Mouse (Mus musculus) small intestine, adult 2 months (tissue): ENCODE results near the gene Taf5l.

Source experiments
- CTCF ChIP-seq: fragments of 200-500 bp; IDR thresholded peaks from 2 replicates; pipeline ENCODE4 v1.5.1; 2012; ENCODE audit warnings: low read depth, mild to moderate bottlenecking, control low read depth, inconsistent platforms, low read length, moderate library complexity, mixed read lengths; ENCODE audit not compliant: insufficient replicate concordance, insufficient read length; ENCODE audit errors: extremely low read depth
- POLR2A ChIP-seq: fragments of 200-500 bp; IDR thresholded peaks from 2 replicates; pipeline ENCODE4 v1.6.1; 2012; ENCODE audit warnings: low read depth, mild to moderate bottlenecking, control low read depth, inconsistent platforms, low read length, moderate library complexity

DNA sequence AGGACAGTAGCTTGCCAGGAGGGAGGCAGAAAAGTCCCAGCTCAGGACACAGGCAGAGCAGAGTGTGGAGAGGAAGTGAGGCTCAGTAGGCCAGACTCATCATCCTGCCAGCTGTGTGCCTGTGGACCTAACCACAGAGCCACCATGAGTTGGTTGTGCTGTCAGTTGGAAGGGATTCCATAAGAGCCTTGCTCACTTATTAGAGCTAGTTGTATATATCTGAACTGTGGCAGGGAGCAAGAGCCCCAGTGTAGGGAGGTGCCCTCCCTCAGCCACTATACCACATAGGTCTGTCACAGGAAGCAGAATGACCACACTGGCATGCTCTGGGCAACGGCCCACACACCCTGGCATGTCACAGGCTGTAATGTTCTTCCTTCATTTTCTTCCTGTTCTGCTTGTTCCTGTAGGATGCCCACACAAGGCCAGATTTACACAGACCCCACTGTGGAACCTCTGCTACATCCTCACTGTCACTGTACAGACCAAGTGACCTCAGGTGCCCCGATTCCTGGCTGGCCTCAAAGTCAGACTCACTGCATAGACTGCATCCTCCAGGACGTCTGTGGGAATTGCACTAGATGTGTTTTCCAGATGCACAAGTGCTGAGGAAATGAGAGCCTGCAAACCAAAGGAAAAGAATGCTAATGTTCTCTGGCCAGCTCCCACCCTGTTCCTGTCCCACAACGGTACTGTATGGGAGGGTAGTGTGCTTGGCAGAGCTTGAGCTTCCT is 45.3 kb upstream of the Taf5l start:
- no peak for TF ChIP-seq POLR2A
- TF ChIP-seq CTCF = no peak
